Mouse (Mus musculus): ENCODE data around the gene Rubcnl. TPM values are rescaled to one million over a fixed set of nuclear protein-coding genes. Genes with fewer than 3 reads are reported as not detected.

Rubcnl gene
- polyA plus RNA-seq, 2 experiments, result 0.09 to 0.21 TPM

DNA sequence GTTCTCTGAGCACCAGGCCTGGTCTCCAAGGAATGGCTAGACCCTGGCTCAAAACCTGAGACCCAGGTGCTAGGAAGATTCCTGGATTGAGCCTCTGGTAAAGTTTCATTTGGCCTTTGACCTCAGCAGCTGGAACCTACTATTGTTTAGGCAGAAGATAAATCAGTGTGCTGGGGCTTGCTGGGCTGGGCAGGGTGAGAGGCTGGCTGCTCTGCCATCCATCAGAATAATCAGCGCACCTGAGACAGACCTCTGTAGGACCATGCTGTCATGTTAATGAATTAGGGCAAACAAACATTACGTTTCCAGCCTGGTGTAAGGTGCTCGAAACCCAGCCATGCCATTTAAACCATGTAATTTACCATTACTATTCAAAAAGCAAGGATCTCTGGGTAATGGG, 34.8 kb upstream of the Rubcnl start:
- H3K9ac ChIP-seq (replicated peaks), result no peak overlapping the region
- no peak for DNase-seq (ENCODE audit: low read depth in 3 of 3, low spot score in 3 of 3)
- no peaks in the 10 kb centered on the region for H3K27me3 ChIP-seq (ENCODE audit: control insufficient read depth, insufficient read depth, low read length)
- no peak overlapping the region for H3K4me3 ChIP-seq (ENCODE audit: insufficient read depth in 1 of 2, low read depth in 2 of 2, low read length in 2 of 2)
- H3K4me1 ChIP-seq (replicated peaks; ENCODE audit: control insufficient read depth in 2 of 2, insufficient read depth in 2 of 2, low read length in 1 of 2), result peaks cover 0 to 4% of the 10 kb centered on the region in 2 experiments; a peak in 2 of 4 replicates
- H3K9me3 ChIP-seq (ENCODE audit: control insufficient read depth, low read length), result no peaks in the 10 kb centered on the region
- no peak overlapping the region for H3K4me2 ChIP-seq (ENCODE audit: low read depth)
- WGBS (ENCODE audit: insufficient replicate concordance), result 60% methylated on average over 3 of the region's 3 CpGs
- no peak overlapping the region for H3K27ac ChIP-seq
- TF ChIP-seq CTCF (IDR thresholded peaks at IDR 0.05; ENCODE audit: low read depth), result no peak
- no peak for TF ChIP-seq EP300 (IDR thresholded peaks at IDR 0.05; ENCODE audit: low read depth)
- no peak for ATAC-seq (ENCODE audit: insufficient read depth)
- no peaks in the 10 kb centered on the region for H3K36me3 ChIP-seq (replicated peaks; ENCODE audit: control insufficient read depth, insufficient read depth, low read depth)

DNA sequence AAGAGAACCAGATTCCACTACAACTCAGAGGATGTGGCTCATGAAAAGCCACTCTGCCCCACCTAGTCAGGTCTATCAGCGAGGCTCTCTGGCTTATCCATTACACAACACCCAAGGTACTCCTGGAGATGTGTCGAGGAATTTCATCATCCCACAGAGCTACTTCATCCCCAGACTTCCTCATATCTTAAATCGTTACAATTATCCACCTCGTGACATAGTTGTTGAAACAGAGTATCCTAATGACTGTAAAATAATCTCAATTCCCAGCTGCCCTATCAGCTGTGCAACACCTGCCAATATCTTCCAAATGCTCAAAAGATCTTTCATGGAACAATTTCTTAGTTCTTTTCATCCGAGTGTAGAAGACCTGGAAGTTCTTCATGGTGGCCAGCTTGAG, 32.7 kb upstream of the Rubcnl start:
- no peak overlapping the region for H3K9ac ChIP-seq (replicated peaks)
- H3K4me1 ChIP-seq (replicated peaks; ENCODE audit: control insufficient read depth in 2 of 2, insufficient read depth in 2 of 2, low read length in 1 of 2), result 0 out of 4 replicates have a peak, but pooled peaks cover 0 to 1% of the 10 kb centered on the region in 2 experiments
- no peak overlapping the region for H3K27ac ChIP-seq
- H3K4me3 ChIP-seq (ENCODE audit: insufficient read depth in 1 of 2, low read depth in 2 of 2, low read length in 2 of 2), result no peak overlapping the region
- ATAC-seq (ENCODE audit: insufficient read depth) (no peak), DNase-seq (ENCODE audit: low read depth in 3 of 3, low spot score in 3 of 3) (no peak)
- 37% methylated on average over 5 of the region's 5 CpGs for WGBS (ENCODE audit: insufficient replicate concordance)
- no peaks in the 10 kb centered on the region for H3K36me3 ChIP-seq (replicated peaks; ENCODE audit: control insufficient read depth, insufficient read depth, low read depth)
- no peaks in the 10 kb centered on the region for H3K27me3 ChIP-seq (ENCODE audit: control insufficient read depth, insufficient read depth, low read length)
- no peaks in the 10 kb centered on the region for H3K9me3 ChIP-seq (ENCODE audit: control insufficient read depth, low read length)
- TF ChIP-seq EP300 (IDR thresholded peaks at IDR 0.05; ENCODE audit: low read depth) (no peak), CTCF (IDR thresholded peaks at IDR 0.05; ENCODE audit: low read depth) (no peak)
- H3K4me2 ChIP-seq (ENCODE audit: low read depth), result no peak overlapping the region

DNA sequence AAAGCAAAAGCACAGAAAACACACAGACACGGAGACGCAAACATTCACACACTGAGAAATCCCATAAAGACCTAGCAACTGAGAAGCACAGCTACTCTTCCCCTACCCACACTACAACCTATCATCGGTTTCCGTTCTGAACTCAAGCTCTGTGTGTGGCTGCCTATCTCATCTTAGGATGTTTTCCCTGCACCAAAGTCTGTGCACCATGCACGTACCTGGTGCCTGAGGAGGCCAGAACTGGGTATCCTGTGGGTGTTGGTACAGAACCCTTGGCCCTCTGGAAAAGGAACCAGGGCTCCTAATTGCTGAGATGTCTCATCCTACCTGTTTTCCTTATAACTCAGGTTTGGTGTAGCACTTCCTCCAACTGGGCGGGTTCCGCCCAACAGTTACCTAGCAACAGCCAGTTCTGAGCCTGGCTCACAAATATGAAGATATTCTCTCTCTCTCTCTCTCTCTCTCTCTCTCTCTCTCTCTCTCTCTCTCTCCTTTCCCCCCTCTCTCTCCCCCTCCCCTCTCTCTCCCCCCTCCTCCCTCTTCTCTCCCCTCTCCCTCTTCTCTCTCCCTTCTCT, 30.9 kb upstream of the Rubcnl start:
- no peak overlapping the region for H3K4me2 ChIP-seq (ENCODE audit: low read depth)

DNA sequence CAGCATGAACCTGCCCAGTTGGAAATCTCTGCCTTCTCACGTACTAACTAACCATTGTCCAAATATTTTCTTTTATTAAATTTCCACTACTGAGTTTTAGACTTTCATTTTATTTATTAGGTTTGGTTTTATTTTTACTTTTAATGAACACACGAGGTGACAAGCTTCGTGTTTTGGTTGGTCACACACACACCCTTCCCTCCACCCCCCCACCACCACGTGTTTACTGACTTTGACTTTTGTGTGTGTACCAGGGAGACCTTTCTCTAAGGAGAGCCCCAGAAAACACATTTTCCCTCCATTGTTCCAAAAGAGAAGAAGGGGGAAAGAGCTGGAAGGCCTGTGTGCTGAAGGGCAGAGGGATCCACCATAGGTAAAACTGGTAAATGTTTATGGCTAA, 30.2 kb upstream of the Rubcnl start:
- Histone ChIP-seq H3K9ac (replicated peaks) (no peak overlapping the region), H3K4me1 (replicated peaks; ENCODE audit: control insufficient read depth in 2 of 2, insufficient read depth in 2 of 2, low read length in 1 of 2) (peaks cover 0 to 6% of the 10 kb centered on the region in 2 experiments; a peak in 3 of 4 replicates), H3K27ac (no peak overlapping the region), H3K4me3 (ENCODE audit: insufficient read depth in 1 of 2, low read depth in 2 of 2, low read length in 2 of 2) (no peak overlapping the region), H3K36me3 (replicated peaks; ENCODE audit: control insufficient read depth, insufficient read depth, low read depth) (no peaks in the 10 kb centered on the region), H3K4me2 (ENCODE audit: low read depth) (no peak overlapping the region), H3K9me3 (ENCODE audit: control insufficient read depth, low read length) (no peaks in the 10 kb centered on the region), H3K27me3 (ENCODE audit: control insufficient read depth, insufficient read depth, low read length) (no peaks in the 10 kb centered on the region)
- DNase-seq (ENCODE audit: low read depth in 3 of 3, low spot score in 3 of 3) (no peak), ATAC-seq (ENCODE audit: insufficient read depth) (no peak)
- WGBS (ENCODE audit: insufficient replicate concordance), result 53% methylated on average over 4 of the region's 4 CpGs
- TF ChIP-seq CTCF (IDR thresholded peaks at IDR 0.05; ENCODE audit: low read depth), result no peak
- TF ChIP-seq EP300 (IDR thresholded peaks at IDR 0.05; ENCODE audit: low read depth), result no peak

More for the DNA sequence above, 30.9 kb upstream of the Rubcnl start:
- whole genome bisulfite sequencing (ENCODE audit: insufficient replicate concordance), result 52% methylated on average over 7 of the region's 7 CpGs
- no peaks in the 10 kb centered on the region for H3K27me3 ChIP-seq (ENCODE audit: control insufficient read depth, insufficient read depth, low read length)
- no peak overlapping the region for H3K4me3 ChIP-seq (ENCODE audit: insufficient read depth in 1 of 2, low read depth in 2 of 2, low read length in 2 of 2)
- no peak overlapping the region for H3K9ac ChIP-seq (replicated peaks)
- no peak for ATAC-seq (ENCODE audit: insufficient read depth)
- peaks cover 0 to 3% of the 10 kb centered on the region in 2 experiments; a peak in 2 of 4 replicates for H3K4me1 ChIP-seq (replicated peaks; ENCODE audit: control insufficient read depth in 2 of 2, insufficient read depth in 2 of 2, low read length in 1 of 2)
- no peaks in the 10 kb centered on the region for H3K36me3 ChIP-seq (replicated peaks; ENCODE audit: control insufficient read depth, insufficient read depth, low read depth)
- TF ChIP-seq CTCF (IDR thresholded peaks at IDR 0.05; ENCODE audit: low read depth) (no peak), EP300 (IDR thresholded peaks at IDR 0.05; ENCODE audit: low read depth) (no peak)
- no peak overlapping the region for H3K27ac ChIP-seq
- no peak for DNase-seq (ENCODE audit: low read depth in 3 of 3, low spot score in 3 of 3)
- no peaks in the 10 kb centered on the region for H3K9me3 ChIP-seq (ENCODE audit: control insufficient read depth, low read length)

DNA sequence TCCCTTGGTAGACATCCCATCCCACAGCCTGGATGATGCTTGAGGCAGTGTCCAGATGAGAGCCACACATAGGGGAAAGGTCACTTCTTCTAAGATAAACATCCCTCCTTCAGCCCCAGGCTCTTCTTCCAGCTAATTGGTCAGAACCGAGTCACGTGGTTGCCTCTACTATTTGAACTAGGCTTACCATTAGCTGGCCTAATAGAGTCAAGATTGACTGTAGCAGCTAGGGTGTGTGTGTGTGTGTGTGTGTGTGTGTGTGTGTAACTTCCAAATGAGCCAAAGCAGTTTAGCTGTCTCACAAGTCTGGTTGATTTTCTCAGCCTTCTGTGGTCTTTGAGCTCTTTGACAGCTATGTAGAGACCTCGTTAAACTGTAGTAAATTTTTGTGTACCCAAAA, 29.3 kb upstream of the Rubcnl start:
- no peak overlapping the region for H3K27ac ChIP-seq
- no peaks in the 10 kb centered on the region for H3K36me3 ChIP-seq (replicated peaks; ENCODE audit: control insufficient read depth, insufficient read depth, low read depth)
- no peaks in the 10 kb centered on the region for H3K27me3 ChIP-seq (ENCODE audit: control insufficient read depth, insufficient read depth, low read length)
- H3K4me2 ChIP-seq (ENCODE audit: low read depth), result no peak overlapping the region
- WGBS (ENCODE audit: insufficient replicate concordance), result 70% methylated on average over 3 of the region's 3 CpGs
- no peaks in the 10 kb centered on the region for H3K9me3 ChIP-seq (ENCODE audit: control insufficient read depth, low read length)
- TF ChIP-seq CTCF (IDR thresholded peaks at IDR 0.05; ENCODE audit: low read depth) (no peak), EP300 (IDR thresholded peaks at IDR 0.05; ENCODE audit: low read depth) (no peak)
- H3K4me1 ChIP-seq (replicated peaks; ENCODE audit: control insufficient read depth in 2 of 2, insufficient read depth in 2 of 2, low read length in 1 of 2), result peaks cover 0 to 6% of the 10 kb centered on the region in 2 experiments; a peak in 3 of 4 replicates
- no peak overlapping the region for H3K9ac ChIP-seq (replicated peaks)
- no peak overlapping the region for H3K4me3 ChIP-seq (ENCODE audit: insufficient read depth in 1 of 2, low read depth in 2 of 2, low read length in 2 of 2)
- ATAC-seq (ENCODE audit: insufficient read depth), result no peak
- no peak for DNase-seq (ENCODE audit: low read depth in 3 of 3, low spot score in 3 of 3)

All from liver, embryonic 14.5 days (tissue).